Mouse (Mus musculus): ENCODE results near the gene Ucp3. TPM values are rescaled to one million over a fixed set of nuclear protein-coding genes. Genes with fewer than 3 reads are reported as not detected.

Gene Ucp3
- polyA plus RNA-seq, 1 experiment from 2014 or later: 0.29 TPM

- no peak overlapping the region for H3K9ac ChIP-seq
- H3K4me1 ChIP-seq (replicated peaks): no peaks in the 10 kb centered on the region
- no peak for ATAC-seq (replicated peaks; ENCODE audit: insufficient number of reproducible peaks, insufficient read depth, low FRiP score, low read depth)
- H3K4me2 ChIP-seq: no peak overlapping the region
- no peaks in the 10 kb centered on the region for H3K36me3 ChIP-seq
- no peak overlapping the region for H3K4me3 ChIP-seq
- H3K27ac ChIP-seq: no peak overlapping the region
- no peaks in the 10 kb centered on the region; the same call in 1 of the 2 replicates for H3K27me3 ChIP-seq
- no peaks in the 10 kb centered on the region for H3K9me3 ChIP-seq (replicated peaks)
- 76% methylated on average over 3 of the region's 3 CpGs for WGBS
Measured at GRCm38 (mm10) chr7:100522222-100522621, 49.4 kb downstream of the Ucp3 start.

GRCm38 (mm10) chr7:100524669-100525068, 51.9 kb downstream of the Ucp3 start:
- Histone ChIP-seq H3K36me3 (no peaks in the 10 kb centered on the region), H3K9me3 (replicated peaks) (no peaks in the 10 kb centered on the region), H3K27ac (no peak overlapping the region), H3K4me1 (replicated peaks) (no peaks in the 10 kb centered on the region), H3K4me3 (no peak overlapping the region), H3K4me2 (no peak overlapping the region), H3K9ac (no peak overlapping the region), H3K27me3 (no peaks in the 10 kb centered on the region; the same call in 1 of the 2 replicates)
- 60% methylated on average over 8 of the region's 8 CpGs for WGBS
- ATAC-seq (replicated peaks; ENCODE audit: insufficient number of reproducible peaks, insufficient read depth, low FRiP score, low read depth): no peak

GRCm38 (mm10) chr7:100530766-100531165, 58.0 kb downstream of the Ucp3 start:
- no peak overlapping the region for H3K9ac ChIP-seq
- H3K4me1 ChIP-seq (replicated peaks): no peaks in the 10 kb centered on the region
- no peak overlapping the region for H3K27ac ChIP-seq
- no peaks in the 10 kb centered on the region; the same call in 1 of the 2 replicates for H3K27me3 ChIP-seq
- H3K9me3 ChIP-seq (replicated peaks): no peaks in the 10 kb centered on the region
- no peaks in the 10 kb centered on the region for H3K36me3 ChIP-seq
- H3K4me2 ChIP-seq: no peak overlapping the region
- H3K4me3 ChIP-seq: no peak overlapping the region
- WGBS: 87% methylated on average over 5 of the region's 5 CpGs
- no peak for ATAC-seq (replicated peaks; ENCODE audit: insufficient number of reproducible peaks, insufficient read depth, low FRiP score, low read depth)

GRCm38 (mm10) chr7:100533503-100533902, 60.7 kb downstream of the Ucp3 start:
- H3K9me3 ChIP-seq (replicated peaks): no peaks in the 10 kb centered on the region
- 58% methylated on average over 2 of the region's 2 CpGs for WGBS
- H3K27me3 ChIP-seq: no peaks in the 10 kb centered on the region
- H3K27ac ChIP-seq: no peak overlapping the region
- no peaks in the 10 kb centered on the region for H3K36me3 ChIP-seq
- H3K9ac ChIP-seq: no peak overlapping the region
- H3K4me2 ChIP-seq: no peak overlapping the region
- no peak for ATAC-seq (replicated peaks; ENCODE audit: insufficient number of reproducible peaks, insufficient read depth, low FRiP score, low read depth)
- H3K4me3 ChIP-seq: no peak overlapping the region
- H3K4me1 ChIP-seq (replicated peaks): peaks cover 8% of the 10 kb centered on the region; the same call in 1 of the 2 replicates

DNA sequence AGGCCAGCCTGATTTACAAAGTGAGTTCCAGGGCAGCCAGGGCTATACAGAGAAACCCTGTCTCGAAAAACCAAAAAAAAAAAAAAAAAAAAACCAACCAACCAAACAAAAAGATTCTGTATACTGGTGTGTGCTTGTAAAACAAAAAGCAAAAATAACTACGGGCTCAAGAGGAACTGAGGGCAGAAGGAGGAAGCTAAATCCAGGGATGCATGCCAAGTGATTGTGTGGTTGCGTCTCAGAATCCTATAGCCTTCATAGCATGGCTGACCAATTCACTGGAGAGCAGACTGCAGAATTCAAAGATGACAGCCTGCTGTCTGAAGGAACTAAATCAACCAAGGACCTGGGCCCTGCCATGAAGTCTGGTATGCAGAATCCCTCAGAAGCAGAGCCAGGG, 61.4 kb downstream of the Ucp3 start:
- ATAC-seq (replicated peaks; ENCODE audit: insufficient number of reproducible peaks, insufficient read depth, low FRiP score, low read depth): no peak
- peaks cover 8% of the 10 kb centered on the region; the same call in 1 of the 2 replicates for H3K4me1 ChIP-seq (replicated peaks)
- H3K9me3 ChIP-seq (replicated peaks): no peaks in the 10 kb centered on the region
- no peak overlapping the region for H3K4me2 ChIP-seq
- H3K4me3 ChIP-seq: no peak overlapping the region
- H3K36me3 ChIP-seq: peaks cover 5% of the 10 kb centered on the region
- WGBS: 69% methylated on average over 3 of the region's 3 CpGs
- no peak overlapping the region for H3K27ac ChIP-seq
- no peaks in the 10 kb centered on the region for H3K27me3 ChIP-seq
- H3K9ac ChIP-seq: no peak overlapping the region

DNA sequence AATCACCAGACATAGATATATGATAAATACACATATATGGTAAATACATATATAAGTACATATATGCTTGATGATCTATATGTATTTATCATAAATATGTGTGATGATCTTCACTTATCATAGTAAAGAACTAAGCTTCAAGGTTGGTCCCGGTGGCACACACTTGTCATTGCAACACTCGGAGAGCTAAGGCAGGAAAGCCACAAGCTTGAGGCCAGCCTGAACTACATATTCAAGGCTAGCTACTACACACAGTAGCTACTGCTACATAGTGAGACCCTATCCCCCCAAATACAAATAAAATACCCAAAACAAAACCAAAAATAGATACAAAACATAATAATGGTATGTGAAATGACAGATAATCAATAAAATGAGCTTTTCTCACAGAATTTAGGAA, 63.0 kb downstream of the Ucp3 start:
- Histone ChIP-seq H3K4me3 (no peak overlapping the region), H3K4me2 (no peak overlapping the region), H3K9ac (no peak overlapping the region), H3K36me3 (peaks cover 20% of the 10 kb centered on the region), H3K27me3 (no peaks in the 10 kb centered on the region), H3K9me3 (replicated peaks) (no peaks in the 10 kb centered on the region), H3K27ac (no peak overlapping the region), H3K4me1 (replicated peaks) (peaks cover 8% of the 10 kb centered on the region; the same call in 1 of the 2 replicates)
- 68% methylated on average over 2 of the region's 2 CpGs for WGBS
- no peak for ATAC-seq (replicated peaks; ENCODE audit: insufficient number of reproducible peaks, insufficient read depth, low FRiP score, low read depth)

Other genes with a start within 250 kb of the Ucp3 start
- gene Pgm2l1, start 245.6 kb upstream of the Ucp3 start, polyA plus RNA-seq (2015; fragmentation: Nextera tagmentation; extraction: Ambion mirVana): 1.2 and 1.3 TPM in 2 replicates
- gene P4ha3, start 187.5 kb upstream of the Ucp3 start, polyA plus RNA-seq (2015; fragmentation: Nextera tagmentation; extraction: Ambion mirVana): 11.8 and 18.9 TPM in 2 replicates
- gene C2cd3, start 100.8 kb upstream of the Ucp3 start, polyA plus RNA-seq (2015; fragmentation: Nextera tagmentation; extraction: Ambion mirVana): 11.8 and 14.6 TPM in 2 replicates
- 52.8 and 61.1 TPM in 2 replicates for gene Ppme1, start 100.7 kb upstream of the Ucp3 start, polyA plus RNA-seq (2015; fragmentation: Nextera tagmentation; extraction: Ambion mirVana)
- gene Ucp2, start 20.3 kb downstream of the Ucp3 start, polyA plus RNA-seq (2015; fragmentation: Nextera tagmentation; extraction: Ambion mirVana): 109 and 179 TPM in 2 replicates
- 0.18 and 0.70 TPM in 2 replicates for gene Dnajb13, start 42.0 kb downstream of the Ucp3 start, polyA plus RNA-seq (2015; fragmentation: Nextera tagmentation; extraction: Ambion mirVana)
- 20.3 and 21.1 TPM in 2 replicates for gene Coa4, start 64.1 kb downstream of the Ucp3 start, polyA plus RNA-seq (2015; fragmentation: Nextera tagmentation; extraction: Ambion mirVana)
- gene Rab6a, start 134.4 kb downstream of the Ucp3 start, polyA plus RNA-seq (2015; fragmentation: Nextera tagmentation; extraction: Ambion mirVana): 85.1 and 85.5 TPM in 2 replicates
- gene Mrpl48, start 135.3 kb downstream of the Ucp3 start, polyA plus RNA-seq (2015; fragmentation: Nextera tagmentation; extraction: Ambion mirVana): 72.2 and 89.3 TPM in 2 replicates
- 1.7 and 4.7 TPM in 2 replicates for gene Plekhb1, start 189.4 kb downstream of the Ucp3 start, polyA plus RNA-seq (2015; fragmentation: Nextera tagmentation; extraction: Ambion mirVana)
- gene Fam168a, start 233.6 kb downstream of the Ucp3 start, polyA plus RNA-seq (2015; fragmentation: Nextera tagmentation; extraction: Ambion mirVana): 27.3 and 28.3 TPM in 2 replicates